Mouse (Mus musculus): ENCODE measurements around the gene Gm28729. TPM values are rescaled to one million over a fixed set of nuclear protein-coding genes. Genes with fewer than 3 reads are reported as not detected.

Gene Gm28729
- polyA plus RNA-seq, 1 experiment from 2014 or later = not detected

Other genes with a start within 250 kb of the Gm28729 start
- 119 and 123 TPM in 2 replicates for gene Atp1b3, start 160.8 kb downstream of the Gm28729 start, polyA plus RNA-seq (2016; fragmentation: Nextera tagmentation; extraction: Ambion mirVana)
- gene Rnf7, start 46.6 kb downstream of the Gm28729 start, polyA plus RNA-seq (2016; fragmentation: Nextera tagmentation; extraction: Ambion mirVana) = 241 and 247 TPM in 2 replicates
- gene Rasa2, start 106.4 kb upstream of the Gm28729 start, polyA plus RNA-seq (2016; fragmentation: Nextera tagmentation; extraction: Ambion mirVana) = 23.3 and 24.0 TPM in 2 replicates
- gene Zbtb38, start 227.6 kb upstream of the Gm28729 start, polyA plus RNA-seq (2016; fragmentation: Nextera tagmentation; extraction: Ambion mirVana) = 10.2 and 11.6 TPM in 2 replicates